Mouse (Mus musculus) gonadal fat pad, adult 2 months (tissue): ENCODE results near the gene Gng5. TPM values are rescaled to one million over a fixed set of nuclear protein-coding genes. Genes with fewer than 3 reads are reported as not detected.

ENCODE experiments used
- DNase-seq: peaks from one replicate; pipeline ENCODE4 v3.0.0-alpha.2; 2012; ENCODE audit warnings: low read depth
- polyA plus RNA-seq: library from polyadenylated mRNA; depleted of rRNA; stranded (reverse); fragments of >200 nt; gene quantifications from 2 replicates; pipeline ENCODE4 v1.2.3, GENCODE M21; 2012; rRNA removed

The Gng5 gene
- polyA plus RNA-seq, 1 experiment, result 670 TPM

DNA sequence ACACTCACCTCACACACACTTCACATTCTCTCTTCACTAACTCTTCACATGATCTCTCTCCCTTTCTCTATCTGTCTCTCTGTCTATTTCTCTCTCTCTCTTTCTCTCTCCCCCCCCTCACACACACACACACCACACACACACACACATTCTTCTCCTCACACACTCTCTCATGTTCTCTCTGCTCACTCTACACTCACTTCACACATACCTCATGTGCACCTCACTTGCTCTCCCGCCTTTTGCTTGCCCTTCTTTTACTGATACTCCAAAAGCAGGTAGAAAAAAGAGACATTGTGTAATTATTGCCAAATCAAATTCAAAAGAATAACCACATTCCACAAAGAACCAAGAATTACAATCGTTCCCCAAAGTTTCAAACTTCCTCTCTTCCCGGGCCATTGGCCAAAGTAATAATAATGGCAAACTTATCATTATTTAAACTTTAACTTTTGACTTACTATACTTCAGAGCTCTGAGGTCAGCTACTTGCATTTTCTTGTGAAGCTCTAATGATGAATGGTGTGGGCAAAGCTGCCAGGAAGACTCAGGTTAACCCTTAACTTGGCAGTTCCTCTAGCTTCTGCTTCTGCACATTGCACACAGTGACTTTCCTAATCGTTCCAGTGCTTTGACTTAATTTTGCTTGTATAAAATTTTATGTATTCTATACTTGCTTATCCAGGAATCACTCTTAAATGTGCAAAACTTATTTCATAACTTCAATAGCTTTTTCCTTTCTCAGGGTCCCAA lies 41.1 kb downstream of the Gng5 start:
- DNase-seq, result no peak

- no peak for DNase-seq
Observed at GRCm38 (mm10) chr3:146543632-146544031, 44.0 kb downstream of the Gng5 start.

- no peak for DNase-seq
Observed at GRCm38 (mm10) chr3:146554816-146555215, 55.2 kb downstream of the Gng5 start.

Other genes with a start within 250 kb of the Gng5 start
- 8.4 and 10.6 TPM in 2 replicates for gene Ssx2ip, start 95.2 kb upstream of the Gng5 start, polyA plus RNA-seq
- gene Ctbs, start 50.0 kb upstream of the Gng5 start, polyA plus RNA-seq, result 7.3 and 8.5 TPM in 2 replicates
- gene Spata1, start 54 bp upstream of the Gng5 start, polyA plus RNA-seq, result 2.0 and 2.9 TPM in 2 replicates
- gene Rpf1, start 21.6 kb downstream of the Gng5 start, polyA plus RNA-seq, result 12.1 and 12.4 TPM in 2 replicates
- 1.5 and 3.8 TPM in 2 replicates for gene Uox, start 70.6 kb downstream of the Gng5 start, polyA plus RNA-seq
- 0.90 and 1.5 TPM in 2 replicates for gene Dnase2b, start 115.8 kb downstream of the Gng5 start, polyA plus RNA-seq
- gene 4930503B20Rik, start 151.5 kb downstream of the Gng5 start, polyA plus RNA-seq, result 0.76 and 1.8 TPM in 2 replicates
- 2.3 and 2.5 TPM in 2 replicates for gene Samd13, start 185.8 kb downstream of the Gng5 start, polyA plus RNA-seq